ENCODE assay signal across 8 mouse cellular contexts in genomic region chr6:87002521-87003055, GRCm38 (mm10). TPM values are rescaled to one million over a fixed set of nuclear protein-coding genes. Genes with fewer than 3 reads are reported as not detected.
DNase-seq lines count a peak whose midpoint lies in the region; ATAC-seq and TF ChIP-seq lines count a peak whose summit lies in the region.

No protein-coding gene starts in this region.

- TF ChIP-seq CTCF in MEL (IDR thresholded peaks at IDR 0.05 in 2 of 3, conservative IDR thresholded peaks at IDR 0.05 in 1 of 3; ENCODE audit: control insufficient read depth in 1 of 3, insufficient read depth in 1 of 3, low read depth in 2 of 3, low read length in 3 of 3, poor library complexity in 1 of 3, severe bottlenecking in 1 of 3): peak; percentile 79 to 85 (median 83)
- TF ChIP-seq CTCF in lung, postnatal 0 days (IDR thresholded peaks at IDR 0.05): peak; percentile 91

- DNase-seq in MEL (ENCODE audit: low read depth, low spot score): peak; percentile 89
- DNase-seq in heart, postnatal 25 days (ENCODE audit: low spot score): peak; percentile 58
- peak; percentile 57 to 87 for DNase-seq in layer of hippocampus, adult 8-10 months (ENCODE audit: low spot score in 2 of 2)
- DNase-seq in lung, postnatal 0 days (ENCODE audit: low spot score): peak; percentile 91
- DNase-seq in retina, embryonic 14.5 days (ENCODE audit: low spot score): peak; percentile 88
- peak; percentile 54 to 66 for DNase-seq in thymus, postnatal 36 days

- peak overlapping the region; percentile 31; the same call in 1 of the 2 replicates for H3K9ac ChIP-seq in MEL (ENCODE audit: control insufficient read depth, low read depth, low read length, poor library complexity, severe bottlenecking)
- no peak overlapping the region for H3K9ac ChIP-seq in forebrain, embryonic 15.5 days (replicated peaks)
- no peak overlapping the region for H3K9ac ChIP-seq in lung, postnatal 0 days (replicated peaks; ENCODE audit: low read depth)

- no peaks in the 10 kb centered on the region for H3K9me3 ChIP-seq in MEL (replicated peaks; ENCODE audit: insufficient read depth, low read length)
- no peaks in the 10 kb centered on the region for H3K9me3 ChIP-seq in forebrain, embryonic 15.5 days
- H3K9me3 ChIP-seq in lung, postnatal 0 days (ENCODE audit: low read length): no peaks in the 10 kb centered on the region

- no peaks in the 10 kb centered on the region for H3K27me3 ChIP-seq in MEL (ENCODE audit: control insufficient read depth in 1 of 2, insufficient read depth in 2 of 2, low read length in 2 of 2)
- H3K27me3 ChIP-seq in forebrain, embryonic 15.5 days: no peaks in the 10 kb centered on the region
- H3K27me3 ChIP-seq in lung, postnatal 0 days (replicated peaks; ENCODE audit: insufficient read depth, low read length): no peaks in the 10 kb centered on the region

- peak; percentile 53 for ATAC-seq in cerebellum, adult (ENCODE audit: insufficient number of reproducible peaks, low FRiP score, low TSS enrichment)
- no peak; the same call in 1 of the 2 replicates for ATAC-seq in forebrain, embryonic 15.5 days (replicated peaks)
- peak; percentile 91 for ATAC-seq in lung, postnatal 0 days

- TF ChIP-seq POLR2A in MEL (IDR thresholded peaks at IDR 0.05; ENCODE audit: control insufficient read depth in 1 of 2, insufficient read depth in 1 of 2, low read depth in 1 of 2, low read length in 2 of 2, poor library complexity in 1 of 2): no peak

- peak; percentile 52 for TF ChIP-seq RAD21 in MEL (IDR thresholded peaks at IDR 0.05; ENCODE audit: low read depth, low read length)

- WGBS in forebrain, embryonic 15.5 days: 51% methylated on average over 8 of the region's 8 CpGs
- WGBS in lung, postnatal 0 days: 46% methylated on average over 8 of the region's 8 CpGs

- no peak overlapping the region for H3K4me3 ChIP-seq in MEL (ENCODE audit: control insufficient read depth in 1 of 2, insufficient read depth in 1 of 2, low read depth in 2 of 2, low read length in 2 of 2)
- H3K4me3 ChIP-seq in forebrain, embryonic 15.5 days: no peak overlapping the region
- no peak overlapping the region for H3K4me3 ChIP-seq in lung, postnatal 0 days (ENCODE audit: low read depth, low read length)

- peaks cover 0 to 12% of the 10 kb centered on the region in 2 experiments; a peak in 3 of 4 replicates for H3K36me3 ChIP-seq in MEL (ENCODE audit: control insufficient read depth in 1 of 2, insufficient read depth in 2 of 2, low read length in 2 of 2)
- peaks cover 4% of the 10 kb centered on the region; the same call in 1 of the 2 replicates for H3K36me3 ChIP-seq in forebrain, embryonic 15.5 days
- peaks cover 7% of the 10 kb centered on the region; the same call in 1 of the 2 replicates for H3K36me3 ChIP-seq in lung, postnatal 0 days (ENCODE audit: insufficient read depth, low read length)

- no peak overlapping the region for H3K27ac ChIP-seq in MEL (ENCODE audit: control insufficient read depth, low read depth, low read length)
- 0 out of 2 replicates have a peak overlapping the region, but pooled peaks have one; percentile 5 for H3K27ac ChIP-seq in forebrain, embryonic 15.5 days (replicated peaks)
- H3K27ac ChIP-seq in lung, postnatal 0 days (ENCODE audit: low read length): no peak overlapping the region

- intact Hi-C loops in heart, postnatal 25 days (cut with DNase I): loop anchor here (5.0 kb wide), 1 partner anchor 190 kb away; no protein-coding TSS in a partner anchor

- no peaks in the 10 kb centered on the region for H3K79me2 ChIP-seq in MEL (ENCODE audit: control insufficient read depth, insufficient read depth, low read length, poor library complexity)

- TF ChIP-seq EP300 in MEL (IDR thresholded peaks at IDR 0.05; ENCODE audit: low read depth in 1 of 2, low read length in 2 of 2): no peak
- TF ChIP-seq EP300 in lung, postnatal 0 days (IDR thresholded peaks at IDR 0.05): no peak; the same call in 1 of the 2 replicates

- no peak overlapping the region for H3K4me2 ChIP-seq in forebrain, embryonic 15.5 days (replicated peaks)
- no peak overlapping the region for H3K4me2 ChIP-seq in lung, postnatal 0 days (replicated peaks; ENCODE audit: low read depth, low read length)

- H3K4me1 ChIP-seq in MEL (ENCODE audit: control insufficient read depth in 1 of 2, insufficient read depth in 2 of 2, low read length in 2 of 2): peaks cover 4 to 11% of the 10 kb centered on the region in 2 experiments; a peak in 2 of 4 replicates
- H3K4me1 ChIP-seq in forebrain, embryonic 15.5 days: no peaks in the 10 kb centered on the region
- 0 out of 2 replicates have a peak, but pooled peaks cover 4% of the 10 kb centered on the region for H3K4me1 ChIP-seq in lung, postnatal 0 days (ENCODE audit: insufficient read depth, low read depth, low read length)

TF ChIP-seq in MEL, 35 proteins besides CTCF, POLR2A, EP300 and RAD21:
- TF ChIP-seq MYC (IDR thresholded peaks at IDR 0.05; ENCODE audit: low read depth, low read length) (peak; percentile 69; the same call in 1 of the 2 replicates), MAFK (IDR thresholded peaks at IDR 0.05; ENCODE audit: borderline replicate concordance, low read depth, low read length) (peak; percentile 93), SMC3 (IDR thresholded peaks at IDR 0.05; ENCODE audit: low read depth, low read length) (peak; percentile 65), ELF1 (IDR thresholded peaks at IDR 0.05; ENCODE audit: low read depth, low read length) (no peak), ZC3H11A (IDR thresholded peaks at IDR 0.05; ENCODE audit: low read depth, low read length) (0 out of 2 replicates have a peak, but pooled peaks have one; percentile 15), MAX (IDR thresholded peaks at IDR 0.05; ENCODE audit: low read length) (no peak)

RNA-seq across cellular contexts. Expression of gene Nfu1, which starts 6.4 kb away (rescaled TPM):
- 85.7 and 111 TPM in 2 replicates for total RNA-seq in MEL (2012; rRNA removed)
- 100 to 1,000 TPM in 1 of 2 experiments, not detected in 1; 123 TPM for polyA plus RNA-seq in MEL (2012; ENCODE audit: insufficient read depth in 1 of 2, insufficient read length in 2 of 2, low read depth in 1 of 2, low replicate concordance in 2 of 2, missing spikeins in 1 of 2)
- polyA plus RNA-seq in forebrain, embryonic 15.5 days (2015; fragmentation: Nextera tagmentation; extraction: Ambion mirVana): 101 and 106 TPM in 2 replicates
- 10 to 100 TPM; 68.6 to 72.6 TPM for total RNA-seq in heart, postnatal 25 days (2021)
- total RNA-seq in layer of hippocampus, adult 8-10 months (2022): 10 to 100 TPM; 61.1 to 69.5 (median 63.8) TPM
- polyA plus RNA-seq in lung, postnatal 0 days (2015; fragmentation: Nextera tagmentation; extraction: Ambion mirVana): 70.7 and 72.9 TPM in 2 replicates

RNA-seq across cellular contexts. Expression of gene Gfpt1, which starts 40.1 kb away (rescaled TPM):
- total RNA-seq in MEL (2012; rRNA removed): 29.6 and 34.4 TPM in 2 replicates
- polyA plus RNA-seq in MEL (2012; ENCODE audit: insufficient read depth in 1 of 2, insufficient read length in 2 of 2, low read depth in 1 of 2, low replicate concordance in 2 of 2, missing spikeins in 1 of 2): 10 to 100 TPM; 33.5 to 69.3 TPM
- polyA plus RNA-seq in forebrain, embryonic 15.5 days (2015; fragmentation: Nextera tagmentation; extraction: Ambion mirVana): 18.6 and 19.6 TPM in 2 replicates
- total RNA-seq in heart, postnatal 25 days (2021): 10 to 100 TPM; 14.8 to 17.7 TPM
- total RNA-seq in layer of hippocampus, adult 8-10 months (2022): 10 to 100 TPM; 50.6 to 54.4 (median 51.7) TPM
- 10.8 and 11.5 TPM in 2 replicates for polyA plus RNA-seq in lung, postnatal 0 days (2015; fragmentation: Nextera tagmentation; extraction: Ambion mirVana)
